Mouse (Mus musculus) forebrain, embryonic 12.5 days (tissue): Measurements from ENCODE around the gene Timp1. TPM values are rescaled to one million over a fixed set of nuclear protein-coding genes. Genes with fewer than 3 reads are reported as not detected.
A peak's percentile ranks its signal among the peaks of the same experiment; 100 is the strongest.

Source experiments
- ATAC-seq: fragments of 200-750 bp; cut with Nextera tagmentation; 2 replicates; pipeline ENCODE4 v1.8.0; 2017; ENCODE audit warnings: moderate TSS enrichment; ENCODE audit not compliant: low FRiP score
- H3K27ac ChIP-seq: fragments of 300-500 bp; sonication (generic); 2 replicates; pipeline ENCODE4 v1.5.1; 2016; ENCODE audit warnings: mild to moderate bottlenecking
- H3K27me3 ChIP-seq: fragments of 300-500 bp; sonication (generic); 2 replicates; pipeline ENCODE4 v1.6.1; 2016; ENCODE audit warnings: mild to moderate bottlenecking
- H3K36me3 ChIP-seq: fragments of 300-500 bp; sonication (generic); replicated peaks from 2 replicates; pipeline ENCODE4 v1.6.1; 2016; ENCODE audit warnings: mild to moderate bottlenecking
- H3K4me1 ChIP-seq: fragments of 300-500 bp; sonication (generic); 2 replicates; pipeline ENCODE4 v1.6.1; 2016
- H3K4me2 ChIP-seq: fragments of 300-500 bp; sonication (generic); 2 replicates; pipeline ENCODE4 v1.6.1; 2016; ENCODE audit warnings: mild to moderate bottlenecking, moderate library complexity
- H3K4me3 ChIP-seq: fragments of 300-500 bp; sonication (generic); replicated peaks from 2 replicates; pipeline ENCODE4 v1.5.1; 2016; ENCODE audit warnings: mild to moderate bottlenecking
- H3K9ac ChIP-seq: fragments of 300-500 bp; sonication (generic); 2 replicates; pipeline ENCODE4 v1.6.1; 2016; ENCODE audit warnings: mild to moderate bottlenecking
- H3K9me3 ChIP-seq: fragments of 300-500 bp; sonication (generic); 2 replicates; pipeline ENCODE4 v1.6.1; 2016
- WGBS: fragments of 180-500 bp; shearing (Covaris S2); methylation state at CpG from one replicate; pipeline ENCODE4 v1.1.7; 2016; 5-methylcytosine and 5-hydroxymethylcytosine counted together
- polyA plus RNA-seq: library from polyadenylated mRNA; unstranded; fragments of >200 nt; fragmentation: Nextera tagmentation; extraction: Ambion mirVana; gene quantifications from 2 replicates; pipeline ENCODE4 v1.2.1, GENCODE M21; 2016

Gene Timp1
- polyA plus RNA-seq: 3.3 and 4.2 TPM in 2 replicates

DNA sequence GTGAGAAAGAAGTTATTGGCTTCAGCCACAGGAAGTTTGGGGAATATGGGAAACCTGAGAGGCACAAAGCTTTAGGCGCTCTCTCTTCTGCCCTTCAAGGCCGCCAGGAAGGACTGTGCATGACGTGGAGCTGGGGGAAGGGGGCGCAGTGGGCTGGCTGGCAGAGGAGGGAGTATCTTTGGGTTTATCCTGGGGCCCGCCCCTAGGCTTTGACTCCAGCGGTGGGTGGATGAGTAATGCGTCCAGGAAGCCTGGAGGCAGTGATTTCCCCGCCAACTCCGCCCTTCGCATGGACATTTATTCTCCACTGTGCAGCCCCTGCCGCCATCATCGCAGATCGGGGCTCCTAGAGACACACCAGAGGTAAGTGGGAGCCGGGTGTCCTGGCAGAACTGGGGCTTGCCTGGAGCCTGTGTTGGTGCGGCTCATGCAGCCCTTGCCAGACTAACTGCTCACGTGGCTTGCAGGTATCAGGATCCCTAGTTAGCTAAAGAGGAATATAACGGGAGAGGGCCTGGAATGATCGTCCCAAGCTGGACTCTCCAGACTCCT lies at the start of gene Timp1:
TSS of gene Timp1 (plus strand) at position 205 of the 552 bp plus-strand sequence.
- H3K9me3 ChIP-seq: no peaks in the 10 kb centered on the region
- H3K4me1 ChIP-seq: peaks cover 4% of the 10 kb centered on the region; the same call in 1 of the 2 replicates
- WGBS: 24% methylated on average over 18 of the region's 18 CpGs
- no peak within 1 kb of the TSS for H3K27ac ChIP-seq
- H3K4me3 ChIP-seq: 0 out of 2 replicates have a peak within 1 kb of the TSS, but pooled peaks have one; percentile 5
- peak within 1 kb of the TSS; percentile 31; the same call in 1 of the 2 replicates for H3K4me2 ChIP-seq
- H3K36me3 ChIP-seq: no peaks in the 10 kb centered on the region
- 0 out of 2 replicates have a peak, but pooled peaks have one; percentile 20 for ATAC-seq
- no peak within 1 kb of the TSS for H3K9ac ChIP-seq
- H3K27me3 ChIP-seq: no peaks in the 10 kb centered on the region

DNA sequence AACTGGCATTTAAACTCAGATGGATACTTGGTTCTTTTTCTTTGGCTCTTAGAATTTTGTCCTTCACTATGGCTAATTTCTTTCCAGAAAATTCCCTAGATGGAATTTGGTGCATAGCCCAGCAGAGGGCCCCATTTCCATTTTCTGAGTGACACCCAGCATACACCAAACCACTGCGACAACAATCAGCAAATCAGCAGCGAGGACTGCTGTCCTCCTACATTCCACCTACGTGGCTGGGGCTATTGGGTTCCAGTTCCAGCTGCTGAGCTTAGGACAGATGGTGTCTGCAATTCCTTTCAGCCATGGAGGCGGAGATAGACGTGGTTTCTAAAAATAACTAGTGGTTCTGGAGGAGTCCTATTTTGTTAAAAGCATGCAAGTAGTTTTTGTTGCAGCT lies 41.0 kb upstream of the Timp1 start:
- Histone ChIP-seq H3K4me3 (no peak overlapping the region), H3K27me3 (no peaks in the 10 kb centered on the region), H3K4me1 (no peaks in the 10 kb centered on the region), H3K9ac (no peak overlapping the region), H3K9me3 (no peaks in the 10 kb centered on the region), H3K36me3 (no peaks in the 10 kb centered on the region), H3K27ac (no peak overlapping the region), H3K4me2 (no peak overlapping the region)
- ATAC-seq: no peak
- WGBS: 43% methylated on average over 5 of the region's 5 CpGs

DNA sequence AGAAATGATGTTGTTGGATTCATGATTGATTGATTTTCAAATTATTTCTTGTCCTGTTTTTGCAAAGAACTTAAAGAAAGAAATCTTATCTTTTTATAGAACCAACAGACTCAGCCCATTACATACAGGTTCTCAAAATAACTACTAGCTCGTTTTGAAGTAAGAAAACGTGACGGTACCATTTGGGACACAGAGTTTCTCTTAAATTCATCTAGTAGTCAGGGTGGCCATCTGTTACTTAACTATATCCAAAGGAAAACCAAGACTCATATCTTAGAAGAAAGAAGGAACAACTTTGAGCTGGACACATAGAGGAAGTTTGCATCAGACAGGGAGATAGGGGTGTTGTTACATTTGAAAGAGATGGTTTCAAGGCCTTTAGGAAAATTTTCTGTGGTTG lies 22.7 kb upstream of the Timp1 start:
- Histone ChIP-seq H3K36me3 (peaks cover 17% of the 10 kb centered on the region), H3K27ac (no peak overlapping the region)
- WGBS: 89% methylated on average over 3 of the region's 3 CpGs

DNA sequence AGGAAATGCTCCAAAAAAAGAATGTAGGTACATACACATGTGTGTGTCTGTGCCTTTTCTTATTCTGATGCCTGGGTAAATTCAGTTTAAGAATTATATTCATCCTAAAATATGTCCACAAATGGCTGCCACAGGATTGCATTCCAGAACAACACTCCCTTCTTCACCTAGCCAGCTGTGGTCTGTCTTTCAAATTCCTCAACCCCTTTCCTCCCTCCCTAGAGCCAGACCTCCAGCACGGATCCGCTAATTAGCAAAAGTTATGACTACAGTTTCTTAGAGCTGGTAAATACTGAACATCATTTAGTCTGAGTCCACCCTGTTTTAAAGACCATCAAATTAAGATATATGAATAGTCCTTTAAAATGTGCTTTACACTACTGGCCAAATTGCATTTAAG lies 22.1 kb upstream of the Timp1 start:
- H3K36me3 ChIP-seq: peaks cover 17% of the 10 kb centered on the region
- H3K27me3 ChIP-seq: no peaks in the 10 kb centered on the region
- ATAC-seq: peak; percentile 27; the same call in 1 of the 2 replicates
- H3K4me2 ChIP-seq: peak overlapping the region; percentile 41
- H3K9me3 ChIP-seq: no peaks in the 10 kb centered on the region
- H3K9ac ChIP-seq: no peak overlapping the region
- H3K4me1 ChIP-seq: peaks cover 3% of the 10 kb centered on the region; the same call in 1 of the 2 replicates
- H3K4me3 ChIP-seq: peak overlapping the region; percentile 16; the same call in 1 of the 2 replicates
- 19% methylated on average over 2 of the region's 2 CpGs for WGBS
- peak overlapping the region; percentile 36; the same call in 1 of the 2 replicates for H3K27ac ChIP-seq

More for the DNA sequence above, 22.7 kb upstream of the Timp1 start:
- Histone ChIP-seq H3K27me3 (no peaks in the 10 kb centered on the region), H3K4me3 (no peak overlapping the region), H3K4me2 (no peak overlapping the region), H3K4me1 (peaks cover 3% of the 10 kb centered on the region; the same call in 1 of the 2 replicates), H3K9ac (no peak overlapping the region), H3K9me3 (no peaks in the 10 kb centered on the region)
- ATAC-seq: no peak

DNA sequence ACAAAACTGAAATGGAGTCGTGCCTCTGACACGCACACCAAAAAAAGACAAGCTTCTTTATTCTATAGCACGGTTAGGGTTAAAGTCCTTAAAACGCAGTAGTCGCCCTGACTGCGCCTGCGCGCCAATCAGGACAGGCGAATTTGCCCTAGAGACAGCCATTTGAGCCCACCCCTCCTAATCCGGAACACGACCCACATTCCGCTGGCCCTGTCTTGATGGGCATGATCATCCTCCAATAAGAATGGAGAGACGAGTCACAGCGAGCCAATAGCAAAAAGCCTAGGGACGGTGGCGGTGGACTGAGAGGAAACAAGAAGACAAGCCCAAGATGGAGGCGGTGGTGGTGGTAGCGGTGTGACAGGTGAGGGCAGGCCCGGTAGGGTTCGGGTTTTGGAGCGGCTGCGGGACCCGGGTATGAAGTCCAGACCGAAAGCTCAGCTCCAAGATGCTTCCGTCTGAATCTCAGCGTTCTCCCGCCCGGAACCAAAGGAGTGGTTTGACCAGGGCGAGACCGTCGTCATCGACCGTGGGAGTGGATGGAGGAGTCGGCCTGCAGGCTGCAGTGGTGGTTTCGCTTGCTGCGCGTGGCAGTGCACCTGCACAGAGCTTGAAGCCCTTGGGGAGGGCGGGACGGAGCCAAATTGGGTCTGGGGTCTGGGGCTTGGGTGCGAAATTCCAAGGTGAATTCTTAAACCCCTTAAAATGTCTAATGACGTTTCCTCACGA lies 21.5 kb upstream of the Timp1 start:
- Histone ChIP-seq H3K36me3 (peaks cover 23% of the 10 kb centered on the region), H3K4me2 (peak overlapping the region; percentile 58), H3K4me3 (peak overlapping the region; percentile 62), H3K27ac (peak overlapping the region; percentile 46; the same call in 1 of the 2 replicates), H3K9me3 (no peaks in the 10 kb centered on the region), H3K27me3 (no peaks in the 10 kb centered on the region), H3K4me1 (peaks cover 3% of the 10 kb centered on the region; the same call in 1 of the 2 replicates), H3K9ac (peak overlapping the region; percentile 65)
- peak; percentile 99 for ATAC-seq
- WGBS: 18% methylated on average over 42 of the region's 42 CpGs

DNA sequence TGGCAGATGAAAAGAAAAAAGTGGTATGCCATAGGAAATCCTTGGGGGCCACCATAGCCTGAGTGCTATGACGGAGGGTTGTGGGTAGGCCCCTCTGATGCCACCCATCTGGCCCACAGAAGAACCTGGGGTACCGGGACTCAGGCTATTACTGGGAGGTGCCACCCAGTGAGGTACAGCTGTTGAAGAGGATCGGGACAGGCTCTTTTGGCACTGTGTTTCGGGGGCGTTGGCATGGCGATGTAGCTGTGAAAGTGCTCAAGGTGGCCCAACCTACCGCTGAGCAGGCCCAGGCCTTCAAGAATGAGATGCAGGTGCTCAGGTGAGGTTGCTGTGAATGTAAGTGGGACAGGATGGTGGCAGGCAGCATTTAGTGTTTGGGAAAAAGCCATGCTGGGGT lies 16.2 kb upstream of the Timp1 start:
- H3K36me3 ChIP-seq: peaks cover 34% of the 10 kb centered on the region

DNA sequence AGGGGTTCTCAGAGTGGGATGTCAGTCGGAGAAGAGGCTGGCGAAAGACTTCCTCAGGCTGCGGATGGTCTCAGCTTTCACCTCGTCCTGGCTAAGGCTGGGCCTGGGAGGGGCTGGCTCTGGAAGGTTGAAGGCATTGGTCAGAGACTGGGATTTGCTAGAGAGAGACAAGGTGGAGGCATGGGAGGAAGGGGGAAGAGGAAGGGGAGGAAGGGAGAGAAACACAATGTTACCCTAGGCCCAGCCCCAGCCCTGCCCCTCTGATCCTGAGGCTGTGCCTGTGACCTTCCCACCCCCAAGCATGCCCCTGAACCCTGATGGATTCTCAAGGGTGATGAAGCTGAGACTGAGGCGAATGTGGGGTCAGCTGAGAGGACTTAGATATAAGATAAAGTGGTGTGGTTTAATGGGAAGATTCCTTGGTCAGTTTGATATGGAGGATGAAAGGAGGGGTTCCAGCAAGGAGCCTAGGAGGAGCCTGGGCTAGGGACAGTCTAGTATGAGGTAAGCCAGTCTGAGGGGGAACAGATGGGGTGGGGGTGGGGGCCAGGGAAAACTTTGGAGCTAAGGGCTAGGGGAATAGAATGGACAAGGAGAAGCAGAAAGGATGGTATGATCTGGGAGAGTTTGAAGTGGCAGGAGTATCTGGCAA lies 8.4 kb upstream of the Timp1 start:
- Histone ChIP-seq H3K4me1 (no peaks in the 10 kb centered on the region), H3K4me3 (no peak overlapping the region), H3K9ac (no peak overlapping the region), H3K9me3 (0 out of 2 replicates have a peak, but pooled peaks cover 4% of the 10 kb centered on the region), H3K27me3 (no peaks in the 10 kb centered on the region), H3K4me2 (no peak overlapping the region), H3K27ac (no peak overlapping the region), H3K36me3 (peaks cover 9% of the 10 kb centered on the region; the same call in 1 of the 2 replicates)
- ATAC-seq: no peak
- 39% methylated on average over 5 of the region's 5 CpGs for WGBS

More for the DNA sequence above, 16.2 kb upstream of the Timp1 start:
- H3K4me3 ChIP-seq: no peak overlapping the region
- H3K4me1 ChIP-seq: peaks cover 3% of the 10 kb centered on the region; the same call in 1 of the 2 replicates
- no peak for ATAC-seq
- H3K9me3 ChIP-seq: no peaks in the 10 kb centered on the region
- WGBS: 90% methylated on average over 7 of the region's 7 CpGs
- H3K27me3 ChIP-seq: no peaks in the 10 kb centered on the region
- no peak overlapping the region for H3K4me2 ChIP-seq
- no peak overlapping the region for H3K9ac ChIP-seq
- H3K27ac ChIP-seq: no peak overlapping the region

DNA sequence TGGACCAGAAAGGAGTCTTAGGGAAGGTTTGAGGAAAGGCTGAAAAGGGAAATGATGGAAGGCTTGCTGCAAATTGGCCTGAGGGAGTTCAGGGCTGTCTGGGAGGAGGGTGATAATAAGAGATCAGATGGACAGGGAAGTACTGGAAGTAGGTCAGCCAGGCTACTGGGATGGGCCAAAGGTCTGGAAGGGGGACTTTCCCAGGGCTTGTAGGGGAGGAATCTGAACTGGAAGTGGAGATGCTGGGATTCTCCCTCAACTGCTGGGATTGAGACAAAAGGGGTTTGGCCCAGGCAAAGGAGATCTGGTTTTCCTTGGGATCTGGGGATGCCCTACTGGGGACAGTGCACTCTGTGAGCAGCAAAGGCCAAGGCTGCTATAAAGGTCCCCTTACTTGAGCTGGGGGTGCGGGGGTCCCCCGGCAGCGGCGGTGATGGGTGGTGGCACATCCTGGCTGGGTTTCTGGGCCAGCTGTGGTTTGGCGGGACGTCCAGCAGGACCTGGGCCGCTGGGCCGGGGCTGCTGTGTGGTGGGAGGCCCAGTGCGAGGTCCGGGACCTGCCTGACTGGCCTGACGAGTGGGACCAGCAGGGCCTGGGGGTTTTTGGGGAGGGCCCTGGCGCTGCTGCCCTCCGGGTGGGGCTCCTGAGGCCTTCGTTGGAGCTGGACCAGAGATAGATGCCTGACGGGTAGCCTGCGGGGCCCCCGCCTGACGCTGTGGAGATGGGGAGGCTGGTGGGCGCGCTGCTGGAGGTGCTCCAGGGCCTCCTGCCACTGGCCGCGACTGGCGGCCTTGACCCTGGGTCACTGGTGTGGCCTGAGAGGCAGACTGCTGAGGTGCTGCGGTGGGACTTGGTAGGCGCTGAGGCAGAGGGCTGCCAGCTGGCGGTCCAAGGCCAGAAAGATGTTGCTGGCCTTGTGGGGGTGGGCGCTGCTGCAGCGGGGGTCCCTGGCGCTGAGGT lies 7.6 kb upstream of the Timp1 start:
- H3K4me3 ChIP-seq: no peak overlapping the region
- H3K9me3 ChIP-seq: 0 out of 2 replicates have a peak, but pooled peaks cover 4% of the 10 kb centered on the region
- no peak overlapping the region for H3K4me2 ChIP-seq
- no peak overlapping the region for H3K27ac ChIP-seq
- H3K9ac ChIP-seq: no peak overlapping the region
- whole genome bisulfite sequencing: 53% methylated on average over 24 of the region's 29 CpGs
- no peaks in the 10 kb centered on the region for H3K4me1 ChIP-seq
- H3K27me3 ChIP-seq: no peaks in the 10 kb centered on the region
- ATAC-seq: peak; percentile 17; the same call in 1 of the 2 replicates
- H3K36me3 ChIP-seq: peaks cover 8% of the 10 kb centered on the region; the same call in 1 of the 2 replicates

DNA sequence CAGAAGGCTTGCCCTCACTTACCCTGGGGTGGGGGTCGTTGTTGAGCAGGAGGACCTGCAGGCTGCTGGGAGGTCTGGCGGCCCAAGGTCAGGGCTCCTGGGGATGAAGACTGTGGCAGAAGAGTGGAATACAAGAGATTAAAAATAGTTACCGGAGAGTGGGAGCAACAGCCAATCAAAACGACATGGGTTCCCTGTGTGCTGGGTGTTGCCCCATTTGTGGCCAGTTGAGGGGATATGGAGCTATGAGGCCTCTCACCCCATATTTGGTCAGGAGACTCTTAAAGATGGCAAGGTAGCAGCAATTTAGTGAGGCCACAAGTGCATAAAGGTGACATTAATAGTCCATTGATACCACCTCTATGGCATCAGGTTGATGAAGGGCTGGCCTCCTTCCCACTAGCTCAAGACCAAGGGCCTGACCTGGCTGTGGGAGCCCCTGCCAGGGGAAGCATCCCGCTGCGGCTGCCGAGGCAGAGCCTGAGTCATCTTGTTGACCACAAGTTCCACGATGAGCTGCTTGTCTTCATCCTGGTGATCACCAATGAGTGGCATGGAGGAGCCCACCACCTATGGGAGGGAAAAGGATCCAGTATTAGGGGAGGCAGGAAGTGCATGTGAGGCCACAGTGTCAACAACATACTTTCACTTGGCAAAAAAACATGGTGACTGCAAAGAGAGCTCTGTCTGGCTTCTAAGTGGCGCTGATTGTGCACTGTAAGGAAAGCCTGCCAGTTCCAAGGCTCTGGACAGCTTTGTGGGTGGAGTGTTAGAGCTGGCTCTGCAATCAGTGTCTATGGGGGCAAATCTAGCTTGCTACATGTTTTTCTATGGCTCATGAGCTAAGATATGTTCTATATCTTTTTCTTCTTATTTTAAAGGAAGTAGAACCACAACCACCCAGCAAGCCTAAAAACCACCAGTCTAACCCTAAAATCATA lies 6.5 kb upstream of the Timp1 start:
- H3K9ac ChIP-seq: no peak overlapping the region
- ATAC-seq: no peak
- 0 out of 2 replicates have a peak, but pooled peaks cover 4% of the 10 kb centered on the region for H3K9me3 ChIP-seq
- H3K27me3 ChIP-seq: no peaks in the 10 kb centered on the region
- 83% methylated on average over 9 of the region's 9 CpGs for WGBS
- H3K27ac ChIP-seq: no peak overlapping the region
- H3K4me1 ChIP-seq: no peaks in the 10 kb centered on the region
- 0 out of 2 replicates have a peak, but pooled peaks cover 3% of the 10 kb centered on the region for H3K36me3 ChIP-seq
- no peak overlapping the region for H3K4me2 ChIP-seq
- no peak overlapping the region for H3K4me3 ChIP-seq

DNA sequence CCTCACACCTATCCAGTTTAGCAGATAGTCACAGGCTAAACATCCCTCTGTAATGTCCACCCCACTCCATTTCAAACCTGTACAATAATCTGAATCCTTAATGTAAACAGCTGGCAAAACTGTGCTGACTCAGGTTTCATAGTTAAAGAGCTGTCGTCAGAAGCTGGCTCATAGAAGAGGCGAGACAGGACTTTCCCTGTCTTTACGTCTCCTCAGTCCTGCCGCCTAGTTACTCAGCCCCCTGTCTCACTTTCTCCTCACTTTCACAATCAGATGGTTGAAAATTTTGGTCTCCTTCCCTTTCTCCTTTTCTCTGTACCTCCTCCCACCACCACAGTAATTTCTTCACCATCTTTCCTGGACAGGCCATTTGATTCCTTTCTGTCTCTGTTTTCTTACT lies 1.9 kb upstream of the Timp1 start:
- H3K36me3 ChIP-seq: no peaks in the 10 kb centered on the region
- no peak overlapping the region for H3K4me2 ChIP-seq
- 82% methylated on average over 4 of the region's 4 CpGs for WGBS
- no peaks in the 10 kb centered on the region for H3K27me3 ChIP-seq
- no peaks in the 10 kb centered on the region for H3K9me3 ChIP-seq
- H3K4me3 ChIP-seq: no peak overlapping the region
- ATAC-seq: no peak
- H3K27ac ChIP-seq: no peak overlapping the region
- peaks cover under 1% of the 10 kb centered on the region; the same call in 1 of the 2 replicates for H3K4me1 ChIP-seq
- no peak overlapping the region for H3K9ac ChIP-seq
